In the genomic region with DNA sequence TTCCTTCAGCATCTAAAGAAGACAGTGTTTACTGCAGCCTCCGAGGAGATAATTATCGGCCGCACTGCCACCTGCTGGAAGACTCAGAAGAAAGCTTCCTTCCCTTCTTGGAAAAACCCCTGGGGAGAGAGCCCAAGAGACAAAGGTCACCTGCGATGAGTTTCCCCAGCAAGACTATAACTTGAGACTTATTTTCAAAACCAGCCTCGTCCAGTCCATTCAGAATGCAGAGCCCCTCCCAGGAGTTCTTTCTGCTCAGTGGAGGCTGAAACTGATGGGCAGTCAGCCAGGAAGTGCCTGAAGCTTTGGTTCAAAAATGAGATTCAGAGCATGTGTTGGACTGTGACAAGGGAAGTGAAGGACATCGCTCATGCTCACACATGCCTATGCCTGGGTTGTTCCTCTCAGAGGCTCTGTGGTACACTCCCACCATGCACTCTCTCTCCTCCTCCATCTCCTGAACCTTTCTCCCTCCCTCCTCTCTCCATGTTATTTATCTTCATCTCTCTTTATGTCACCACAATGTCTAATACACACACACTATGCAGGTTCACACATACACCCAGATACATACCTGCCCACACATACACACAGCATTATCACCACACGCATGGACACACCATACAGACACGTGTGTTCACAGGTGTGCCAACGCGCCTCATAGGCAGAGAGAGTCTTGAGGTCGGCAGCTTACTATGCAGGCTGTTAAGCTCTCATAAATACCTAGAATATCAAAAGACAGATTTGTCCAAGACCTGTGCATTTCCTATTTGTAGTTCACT, we compare ENCODE assay signal across 8 mouse cellular contexts.
DNase-seq lines count a peak whose midpoint lies in the region; ATAC-seq and TF ChIP-seq lines count a peak whose summit lies in the region.

No protein-coding gene starts in this region.

- TF ChIP-seq CTCF in heart, postnatal 0 days (IDR thresholded peaks at IDR 0.05; ENCODE audit: low read depth) = peak; percentile 56
- peak; percentile 74 for TF ChIP-seq CTCF in kidney, postnatal 0 days (IDR thresholded peaks at IDR 0.05; ENCODE audit: low read depth)

- no peak overlapping the region for H3K9ac ChIP-seq in embryonic facial prominence, embryonic 14.5 days (ENCODE audit: low read depth, low read length)
- no peak overlapping the region for H3K9ac ChIP-seq in heart, postnatal 0 days (replicated peaks; ENCODE audit: low read depth, low read length)
- no peak overlapping the region for H3K9ac ChIP-seq in kidney, postnatal 0 days (ENCODE audit: low read depth, low read length)

- peak; percentile 55 for DNase-seq in CD4-positive, CD25-positive, alpha-beta regulatory T cell, adult 2 months (ENCODE audit: low read depth, low spot score)
- peak; percentile 27 to 81 for DNase-seq in adrenal gland, adult (ENCODE audit: inconsistent age in 2 of 2, low spot score in 1 of 2)
- DNase-seq in embryonic facial prominence, embryonic 14.5 days (ENCODE audit: low spot score) = peak; percentile 64
- DNase-seq in heart, postnatal 0 days (ENCODE audit: low spot score) = peak; percentile 48
- DNase-seq in kidney, postnatal 0 days (ENCODE audit: low spot score) = peak; percentile 81
- DNase-seq in lung, postnatal 10 days = peak; percentile 69
- DNase-seq in right cerebral cortex, adult 2 months (ENCODE audit: low spot score in 2 of 2) = peak; percentile 73 to 75

- H3K27me3 ChIP-seq in embryonic facial prominence, embryonic 14.5 days (replicated peaks; ENCODE audit: control insufficient read depth, insufficient read depth, low read length) = no peaks in the 10 kb centered on the region
- no peaks in the 10 kb centered on the region for H3K27me3 ChIP-seq in heart, postnatal 0 days (ENCODE audit: control insufficient read depth, insufficient read depth, low read length)
- no peaks in the 10 kb centered on the region for H3K27me3 ChIP-seq in kidney, postnatal 0 days (ENCODE audit: insufficient read depth, low read length)

- no peak overlapping the region for H3K4me2 ChIP-seq in embryonic facial prominence, embryonic 14.5 days (ENCODE audit: low read depth, low read length)
- no peak overlapping the region for H3K4me2 ChIP-seq in heart, postnatal 0 days (ENCODE audit: low read depth, low read length)
- H3K4me2 ChIP-seq in kidney, postnatal 0 days (ENCODE audit: low read length) = no peak overlapping the region

- H3K27ac ChIP-seq in embryonic facial prominence, embryonic 14.5 days (replicated peaks; ENCODE audit: low read depth, low read length) = no peak overlapping the region
- no peak overlapping the region for H3K27ac ChIP-seq in heart, postnatal 0 days (ENCODE audit: low read depth)
- no peak overlapping the region for H3K27ac ChIP-seq in kidney, postnatal 0 days

- peaks cover 4% of the 10 kb centered on the region; the same call in 1 of the 2 replicates for H3K9me3 ChIP-seq in embryonic facial prominence, embryonic 14.5 days (ENCODE audit: control insufficient read depth, low read length)
- H3K9me3 ChIP-seq in heart, postnatal 0 days (replicated peaks; ENCODE audit: control insufficient read depth, low read length) = no peaks in the 10 kb centered on the region
- no peaks in the 10 kb centered on the region for H3K9me3 ChIP-seq in kidney, postnatal 0 days (replicated peaks; ENCODE audit: low read length)

- 47% methylated on average over 11 of the region's 11 CpGs for WGBS in embryonic facial prominence, embryonic 14.5 days
- 52% methylated on average over 11 of the region's 11 CpGs for WGBS in heart, postnatal 0 days
- 53% methylated on average over 11 of the region's 11 CpGs for WGBS in kidney, postnatal 0 days

- TF ChIP-seq EP300 in heart, postnatal 0 days (IDR thresholded peaks at IDR 0.05; ENCODE audit: low read depth) = no peak

- H3K4me1 ChIP-seq in embryonic facial prominence, embryonic 14.5 days (ENCODE audit: control insufficient read depth, insufficient read depth, low read length) = no peaks in the 10 kb centered on the region
- H3K4me1 ChIP-seq in heart, postnatal 0 days (ENCODE audit: control insufficient read depth, insufficient read depth) = peaks cover 12% of the 10 kb centered on the region
- H3K4me1 ChIP-seq in kidney, postnatal 0 days (replicated peaks; ENCODE audit: insufficient read depth, low read length) = no peaks in the 10 kb centered on the region

- no peak for ATAC-seq in embryonic facial prominence, embryonic 14.5 days (ENCODE audit: low read depth)
- ATAC-seq in heart, postnatal 0 days (ENCODE audit: insufficient read depth, low read depth) = no peak
- peak; percentile 83 for ATAC-seq in kidney, postnatal 0 days (replicated peaks; ENCODE audit: low FRiP score, low read depth)
- no peak for ATAC-seq in megakaryocyte-erythroid progenitor cell, adult 5-6 weeks (replicated peaks; ENCODE audit: low FRiP score, low TSS enrichment, poor library complexity, severe bottlenecking)

- H3K36me3 ChIP-seq in embryonic facial prominence, embryonic 14.5 days (ENCODE audit: control insufficient read depth, insufficient read depth, low read length) = no peaks in the 10 kb centered on the region
- no peaks in the 10 kb centered on the region for H3K36me3 ChIP-seq in heart, postnatal 0 days (replicated peaks; ENCODE audit: control insufficient read depth, insufficient read depth, low read length)
- H3K36me3 ChIP-seq in kidney, postnatal 0 days (ENCODE audit: insufficient read depth, low read length) = no peaks in the 10 kb centered on the region

- no peak overlapping the region for H3K4me3 ChIP-seq in embryonic facial prominence, embryonic 14.5 days (ENCODE audit: low read depth, low read length)
- no peak overlapping the region for H3K4me3 ChIP-seq in heart, postnatal 0 days (ENCODE audit: low read depth, low read length)
- no peak overlapping the region for H3K4me3 ChIP-seq in kidney, postnatal 0 days (replicated peaks; ENCODE audit: low read depth, low read length)
